Mouse (Mus musculus) ES-E14 (cell line): ENCODE measurements around the gene Zfp384.

Experiments
- CHD2 ChIP-seq: IDR thresholded peaks from 2 replicates; pipeline ENCODE4 v1.6.1; 2014; ENCODE audit warnings: mild to moderate bottlenecking, low read depth, low read length, inconsistent platforms
- HCFC1 ChIP-seq: IDR thresholded peaks from 2 replicates; pipeline ENCODE4 v1.6.1; 2012; ENCODE audit warnings: low read length, inconsistent platforms, borderline replicate concordance; ENCODE audit not compliant: insufficient read depth
- MAFK ChIP-seq: IDR thresholded peaks from 2 replicates; pipeline ENCODE4 v1.6.1; 2014; ENCODE audit warnings: mild to moderate bottlenecking, low read depth, low read length, inconsistent platforms; ENCODE audit not compliant: insufficient read depth
- ZC3H11A ChIP-seq: IDR thresholded peaks from 2 replicates; pipeline ENCODE4 v1.6.1; 2012; ENCODE audit warnings: low read depth, mild to moderate bottlenecking, inconsistent platforms, low read length, borderline replicate concordance

DNA sequence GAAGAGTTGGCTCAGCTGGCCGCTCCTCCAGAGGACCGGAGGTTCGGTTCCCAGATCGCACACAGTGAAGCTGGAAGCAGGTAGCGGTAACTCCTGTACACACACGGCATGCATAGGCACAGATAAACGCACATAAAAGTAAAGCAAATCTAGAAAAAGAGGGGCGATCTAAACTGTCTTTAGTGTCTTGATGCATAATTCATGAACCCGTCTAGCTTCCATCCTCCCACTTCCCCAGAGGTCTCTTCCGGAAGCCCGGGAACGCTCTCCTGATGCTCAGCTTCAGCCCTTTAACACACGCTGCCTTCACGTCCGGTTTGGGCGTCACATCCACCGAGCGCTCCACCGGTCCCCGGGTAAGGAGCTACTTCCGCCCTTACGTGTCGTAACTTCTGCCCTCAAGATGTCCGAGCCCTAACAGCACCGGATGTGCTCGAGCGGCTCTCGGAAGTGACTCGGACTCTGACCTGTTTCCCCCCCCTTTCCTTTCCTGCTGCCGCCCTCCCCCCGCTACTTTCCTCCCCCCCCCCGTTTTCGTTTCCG is 288 bp upstream of the Zfp384 start:
- no peak for TF ChIP-seq MAFK
- TF ChIP-seq CHD2 = peak; percentile 44; the same call in 1 of the 2 replicates
- TF ChIP-seq HCFC1 = peak; percentile 95
- TF ChIP-seq ZC3H11A = no peak
